Mouse (Mus musculus) liver, adult 10 weeks (tissue): ENCODE data around the gene Rtel1. TPM values are rescaled to one million over a fixed set of nuclear protein-coding genes. Genes with fewer than 3 reads are reported as not detected.

Source experiments
- polyA plus RNA-seq: library from polyadenylated mRNA; stranded (reverse); fragments of 350-450 nt; fragmentation: Illumina TruSeq; extraction: RNeasy Lipid Tissue Mini Kit (QIAGEN cat#74804); gene quantifications from one replicate; pipeline ENCODE4 v1.2.3, GENCODE M21; 2014; ENCODE audit warnings: low read depth, low replicate concordance

The Rtel1 gene
- 4.1 TPM for polyA plus RNA-seq

DNA sequence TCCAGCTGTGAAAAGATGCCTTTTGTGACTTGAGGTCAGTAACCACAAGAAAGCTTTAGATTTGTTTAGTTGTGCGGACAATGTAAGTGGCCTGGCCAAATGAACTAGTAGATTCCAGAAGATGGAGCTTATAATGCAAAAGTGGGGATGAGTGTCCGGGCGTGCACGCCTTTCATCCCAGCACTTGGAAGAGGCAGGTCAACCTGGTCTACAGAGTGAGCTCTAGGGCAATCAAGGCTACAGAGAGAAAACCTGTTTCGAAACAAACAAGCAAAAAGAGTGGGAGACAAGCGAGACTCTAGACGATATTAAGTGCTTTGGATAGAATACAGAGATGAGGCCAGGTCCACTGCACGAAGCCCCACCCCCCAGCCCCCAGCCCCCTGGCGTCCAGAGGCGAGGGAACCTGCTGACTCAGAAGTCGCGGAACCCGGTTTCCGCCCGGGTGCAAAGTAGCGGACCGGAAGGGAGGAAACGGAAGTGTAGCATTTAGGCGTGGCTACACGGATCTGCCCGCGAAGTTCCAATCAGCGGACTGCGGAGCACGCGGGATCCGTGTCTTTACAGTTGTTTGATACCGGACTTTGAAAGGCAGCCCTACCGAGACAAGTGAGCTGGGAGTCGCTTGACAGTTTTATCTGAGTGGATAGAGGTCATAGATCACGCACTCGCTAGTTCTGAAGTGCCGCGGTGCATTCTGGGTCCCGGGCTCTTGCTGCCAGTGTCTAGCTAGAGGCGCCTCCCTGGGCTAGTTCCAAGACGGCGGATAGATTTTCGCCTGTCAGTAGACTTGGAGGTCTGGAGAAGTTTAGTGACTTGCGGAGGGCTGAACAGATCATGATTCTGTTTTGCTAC lies at the start of gene Rtel1:
Gene Rtel1 (plus strand): TSS at position 492 of the 855 bp plus-strand sequence.

GRCm38 (mm10) chr2:181287958-181288350 lies 31.6 kb upstream of the Rtel1 start, which contains the start of gene Gmeb2:
Gene Gmeb2 (minus strand): TSS chr2:181288035.

DNA sequence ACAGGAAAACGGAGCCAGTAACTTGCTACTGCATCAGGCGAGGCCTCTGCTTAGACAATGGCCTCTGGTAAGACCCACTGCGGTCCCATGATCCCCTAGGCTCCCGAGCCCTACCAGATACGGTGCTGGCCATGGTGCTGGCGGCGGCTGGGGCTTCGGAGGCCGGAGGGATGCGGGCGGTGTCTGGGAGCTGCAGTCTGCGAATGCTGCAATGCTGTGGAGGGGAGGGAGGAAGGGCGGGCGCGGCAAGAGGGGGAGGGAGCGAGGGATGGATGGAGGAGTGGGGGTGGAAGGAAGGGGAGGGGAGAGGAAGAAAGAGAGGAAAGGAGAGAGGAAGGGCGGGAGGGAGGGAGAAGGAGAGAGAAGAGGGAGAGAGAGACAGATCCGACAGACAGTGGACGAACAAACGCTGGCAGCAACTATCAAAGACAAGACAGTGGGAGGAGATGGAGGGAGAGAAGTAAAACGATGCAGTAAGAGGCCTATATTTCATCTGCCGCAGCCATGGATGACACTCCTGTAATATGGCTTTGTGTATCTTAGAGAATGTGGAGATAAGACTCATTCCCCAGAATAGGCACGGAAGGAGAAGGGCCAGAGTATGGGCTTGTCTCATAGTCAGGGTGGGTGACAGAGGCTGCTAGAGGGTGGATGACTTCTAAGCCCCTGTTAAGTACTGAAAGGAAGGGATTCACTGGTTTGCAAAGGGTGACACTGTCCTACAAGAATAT lies 5.3 kb upstream of the Rtel1 start, which contains the start of gene Stmn3:
Gene Stmn3 (minus strand): TSS at position 421 of the 731 bp plus-strand sequence.

DNA sequence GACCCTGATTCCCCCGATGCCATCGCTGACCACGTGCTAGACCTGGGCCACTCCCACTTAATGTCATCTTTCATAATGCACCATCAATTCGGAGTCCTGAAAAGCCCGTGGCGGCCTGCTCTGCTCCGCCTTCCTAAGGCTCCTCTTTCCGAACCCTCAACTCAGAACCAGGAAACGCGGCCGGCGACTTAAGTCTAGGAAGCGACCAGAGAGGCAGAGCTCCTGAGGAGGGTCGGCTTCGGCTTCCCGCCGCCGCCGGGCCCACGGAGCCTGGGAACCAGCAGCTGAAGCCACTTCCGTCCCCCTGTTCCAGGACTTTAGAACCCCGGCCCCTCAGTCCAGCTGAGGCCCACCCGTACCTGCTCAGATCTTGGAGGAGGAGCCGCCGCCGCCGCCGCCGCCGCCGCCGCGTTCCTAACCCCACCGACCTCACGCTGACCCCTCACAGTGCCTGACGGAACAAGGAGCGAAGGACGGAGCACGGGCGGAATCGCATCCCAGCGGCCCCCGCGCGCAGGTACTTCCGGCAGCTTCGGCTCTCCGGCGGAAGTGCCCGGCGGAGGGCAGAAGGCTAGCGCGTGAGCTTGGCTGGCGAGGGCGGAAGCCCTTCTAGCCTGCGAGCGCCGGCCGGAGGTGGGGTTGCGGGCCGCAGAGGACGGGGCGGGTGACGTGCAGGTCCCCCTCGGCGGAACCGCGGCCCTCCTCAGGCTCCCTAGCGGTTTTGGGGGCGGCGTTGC lies 45.5 kb downstream of the Rtel1 start, which contains the start of the genes Zgpat and Arfrp1:
Gene Zgpat (plus strand): TSS at position 69 of the 737 bp plus-strand sequence.
Gene Arfrp1 (minus strand): TSS at position 545 of the 737 bp plus-strand sequence.

GRCm38 (mm10) chr2:181379778-181380177 lies 60.2 kb downstream of the Rtel1 start, which contains the start of gene Lime1:
Gene Lime1 (plus strand): TSS chr2:181380078.

Other genes with a start within 250 kb of the Rtel1 start
- not detected for gene Kcnq2, start 184.4 kb upstream of the Rtel1 start, polyA plus RNA-seq
- gene Eef1a2, start 162.7 kb upstream of the Rtel1 start, polyA plus RNA-seq = not detected
- gene Ppdpf, start 132.5 kb upstream of the Rtel1 start, polyA plus RNA-seq = 20.3 TPM
- gene Ptk6, start 117.0 kb upstream of the Rtel1 start, polyA plus RNA-seq = 1.6 TPM
- not detected for gene Srms, start 106.6 kb upstream of the Rtel1 start, polyA plus RNA-seq
- not detected for gene Fndc11, start 99.7 kb upstream of the Rtel1 start, polyA plus RNA-seq
- 8.3 TPM for gene Helz2, start 77.7 kb upstream of the Rtel1 start, polyA plus RNA-seq
- 5.7 TPM for gene Gmeb2, start 31.7 kb upstream of the Rtel1 start, polyA plus RNA-seq
- not detected for gene Stmn3, start 5.2 kb upstream of the Rtel1 start, polyA plus RNA-seq
- gene Zgpat, start 45.2 kb downstream of the Rtel1 start, polyA plus RNA-seq = 1.6 TPM
- gene Arfrp1, start 45.7 kb downstream of the Rtel1 start, polyA plus RNA-seq = 22.1 TPM
- 0.50 TPM for gene Lime1, start 60.3 kb downstream of the Rtel1 start, polyA plus RNA-seq
- gene Zbtb46, start 139.7 kb downstream of the Rtel1 start, polyA plus RNA-seq = 2.7 TPM
- not detected for gene Abhd16b, start 173.5 kb downstream of the Rtel1 start, polyA plus RNA-seq
- gene Tpd52l2, start 177.4 kb downstream of the Rtel1 start, polyA plus RNA-seq = 17.1 TPM
- 19.5 TPM for gene Dnajc5, start 200.7 kb downstream of the Rtel1 start, polyA plus RNA-seq